Mouse (Mus musculus): ENCODE data around the gene Aspscr1.

- TF ChIP-seq POLR2A (IDR thresholded peaks at IDR 0.05; ENCODE audit: borderline replicate concordance, low read depth, low read length) (no peak), CTCF (IDR thresholded peaks at IDR 0.05; ENCODE audit: low read depth, low read length) (no peak)
Observed at GRCm38 (mm10) chr11:120643601-120643987, 29.2 kb upstream of the Aspscr1 start, which contains the start of gene Pycr1.
